Mouse (Mus musculus) kidney, adult 18-20 months (tissue): ENCODE results near the gene Slc35c1.
"Not testable (repeated sequence)": the region's sequence is repeated elsewhere in the genome, so short reads cannot be mapped to it uniquely, and the experiment has no call there.

Experiments used
- DNase-seq: peaks from one replicate; pipeline ENCODE4 v3.0.0; 2021

Gene Slc35c1

GRCm38 (mm10) chr2:92459921-92460707, at the start of gene Slc35c1:
Slc35c1 (minus strand) TSS chr2:92460538.
- peak; percentile 62 for DNase-seq

DNA sequence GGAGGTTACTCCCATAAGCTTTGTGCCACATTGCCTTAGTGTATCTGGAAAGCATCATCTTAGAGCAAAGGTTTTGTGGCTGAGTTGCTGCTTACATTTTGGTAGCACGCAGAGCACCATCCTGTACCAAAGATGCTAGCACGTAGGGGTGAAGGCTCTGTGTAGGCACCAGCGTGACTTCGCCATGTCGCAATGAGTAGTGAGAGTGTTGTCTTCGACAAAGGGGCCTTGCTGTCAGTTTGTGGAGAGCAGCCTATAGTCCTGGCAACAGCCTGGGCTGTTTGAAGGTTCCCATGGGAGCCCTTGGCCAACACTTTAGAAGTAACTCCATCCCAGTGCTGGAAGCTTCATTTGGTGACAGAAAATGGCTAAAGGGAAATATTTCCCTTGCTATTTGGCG, 45.0 kb upstream of the Slc35c1 start:
- no peak for DNase-seq

GRCm38 (mm10) chr2:92503421-92503820, 43.1 kb upstream of the Slc35c1 start:
- DNase-seq = no peak

- no peak for DNase-seq
Measured at GRCm38 (mm10) chr2:92499701-92500322, 39.5 kb upstream of the Slc35c1 start.

- DNase-seq = no peak
Measured at GRCm38 (mm10) chr2:92497112-92497511, 36.8 kb upstream of the Slc35c1 start.

- no peak for DNase-seq
Measured at GRCm38 (mm10) chr2:92496681-92497080, 36.3 kb upstream of the Slc35c1 start.

GRCm38 (mm10) chr2:92494956-92495355, 34.6 kb upstream of the Slc35c1 start:
- no peak for DNase-seq

DNA sequence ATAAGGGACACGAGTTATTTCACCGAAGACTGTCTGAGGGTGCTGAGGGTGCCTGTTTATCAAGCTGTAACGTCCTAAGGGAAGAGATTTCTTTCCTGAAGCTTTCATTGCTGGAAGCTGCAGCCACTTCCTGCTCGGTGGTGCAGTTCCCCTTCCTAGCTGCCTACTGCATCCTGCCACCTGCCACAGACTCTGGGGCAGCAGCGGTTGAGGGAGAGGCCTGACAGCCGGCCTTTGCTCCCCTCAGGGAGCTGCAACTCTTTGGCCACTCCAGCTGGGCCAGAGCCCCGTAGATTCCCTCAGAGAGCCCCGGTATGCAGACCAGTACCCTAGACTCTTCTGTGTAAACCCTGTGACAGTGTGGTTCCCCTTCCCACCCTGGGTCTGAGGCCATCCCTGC, 34.1 kb upstream of the Slc35c1 start:
- no peak for DNase-seq

- no peak for DNase-seq
Measured at GRCm38 (mm10) chr2:92493656-92494390, 33.5 kb upstream of the Slc35c1 start.

- peak; percentile 15 for DNase-seq
Measured at GRCm38 (mm10) chr2:92491950-92492501, 31.7 kb upstream of the Slc35c1 start.

DNA sequence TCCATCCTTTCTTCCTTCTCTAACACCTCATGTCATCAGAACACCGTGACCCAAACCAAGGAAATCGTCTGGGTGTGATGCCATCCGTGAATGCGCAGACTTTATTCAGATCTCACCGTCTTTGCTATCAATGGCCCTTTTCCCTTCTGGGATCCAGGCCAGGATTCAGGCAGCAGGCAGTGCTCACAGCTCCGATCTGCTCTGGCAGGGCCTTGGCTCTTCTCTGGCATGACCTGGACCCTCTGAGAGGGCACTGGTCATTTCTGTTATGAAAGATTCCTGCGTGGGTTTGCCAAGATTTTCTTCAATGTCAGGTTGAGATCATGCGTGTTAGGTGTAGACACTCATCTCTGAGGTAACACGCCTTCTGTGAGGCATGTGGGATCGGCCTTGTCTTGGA, 30.2 kb upstream of the Slc35c1 start:
- DNase-seq = no peak

DNA sequence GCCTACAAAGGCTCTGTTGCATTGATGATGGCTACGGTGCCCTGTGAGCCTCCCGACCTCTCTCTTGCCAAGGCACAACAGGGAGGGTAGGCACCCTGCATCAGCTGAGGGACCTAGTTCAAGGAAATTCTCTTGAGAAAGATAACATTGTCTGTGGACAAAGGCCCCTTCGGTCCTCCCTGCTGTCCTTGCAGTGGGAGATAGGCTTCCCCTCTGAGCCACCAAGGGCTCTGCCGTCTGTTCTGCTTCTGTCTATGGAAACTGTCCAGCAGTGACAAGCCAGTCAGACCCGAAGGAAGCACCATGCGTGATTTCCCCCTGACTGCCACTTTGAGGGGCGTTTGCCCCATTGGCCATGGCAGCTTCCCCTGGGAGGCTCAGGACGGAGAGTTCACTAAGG, 27.5 kb upstream of the Slc35c1 start:
- no peak for DNase-seq

- DNase-seq = no peak
Measured at GRCm38 (mm10) chr2:92486911-92487310, 26.6 kb upstream of the Slc35c1 start.

DNA sequence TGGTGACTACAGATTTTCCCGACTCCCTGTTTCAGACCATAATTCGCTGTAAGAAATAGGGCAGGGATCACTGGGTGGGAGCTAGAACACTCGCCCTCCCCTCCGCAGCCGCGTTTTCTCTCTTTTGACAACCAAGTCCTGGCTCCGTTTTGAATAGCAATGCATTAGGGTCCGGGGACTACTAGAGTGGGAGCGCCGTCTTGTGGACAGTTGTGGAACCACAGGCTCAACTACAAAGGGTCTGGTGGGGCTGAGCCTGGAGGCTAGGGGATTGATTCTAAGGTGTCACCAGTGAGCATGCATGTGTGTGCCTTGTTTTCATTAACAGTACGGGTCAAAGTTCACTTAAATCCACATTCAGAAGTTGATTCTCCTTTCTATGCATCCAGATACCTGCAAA, 26.1 kb upstream of the Slc35c1 start:
- peak; percentile 88 for DNase-seq

DNA sequence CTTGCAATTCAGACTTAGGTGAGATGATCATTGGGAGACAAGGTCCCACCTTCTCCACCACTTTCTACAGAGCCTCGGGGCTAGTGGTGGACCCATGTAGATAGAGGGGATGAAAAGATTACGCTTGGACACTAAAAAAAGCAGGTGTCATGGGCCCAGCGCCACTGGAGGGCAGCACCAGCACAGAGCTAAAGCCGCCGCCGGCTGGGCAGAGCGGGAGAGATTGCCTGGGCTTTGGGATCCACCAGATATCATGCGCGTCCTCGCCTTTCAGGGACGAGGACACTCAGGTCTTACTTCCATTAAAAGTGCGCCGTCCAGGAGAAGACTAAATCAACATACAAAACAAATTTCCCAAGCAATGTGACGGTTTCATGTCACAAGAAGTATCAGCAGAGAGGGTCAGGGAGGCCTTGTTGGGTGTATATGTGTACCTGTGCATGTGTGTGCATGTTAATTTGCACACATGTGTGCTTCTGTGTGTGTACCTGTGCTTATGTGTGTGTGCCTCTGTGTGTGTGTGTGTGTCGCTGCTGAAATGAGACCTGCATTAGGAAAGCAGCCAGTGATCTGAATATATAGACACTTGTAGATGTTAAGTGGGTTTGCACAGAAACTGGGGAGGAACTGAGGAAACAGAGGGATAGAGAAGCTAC, 25.4 kb upstream of the Slc35c1 start:
- peak; percentile 79 for DNase-seq

- DNase-seq = no peak
Measured at GRCm38 (mm10) chr2:92484256-92485025, 24.1 kb upstream of the Slc35c1 start.

GRCm38 (mm10) chr2:92483505-92483904, 23.2 kb upstream of the Slc35c1 start:
- DNase-seq = no peak

- no peak for DNase-seq
Measured at GRCm38 (mm10) chr2:92482551-92482950, 22.2 kb upstream of the Slc35c1 start.

DNA sequence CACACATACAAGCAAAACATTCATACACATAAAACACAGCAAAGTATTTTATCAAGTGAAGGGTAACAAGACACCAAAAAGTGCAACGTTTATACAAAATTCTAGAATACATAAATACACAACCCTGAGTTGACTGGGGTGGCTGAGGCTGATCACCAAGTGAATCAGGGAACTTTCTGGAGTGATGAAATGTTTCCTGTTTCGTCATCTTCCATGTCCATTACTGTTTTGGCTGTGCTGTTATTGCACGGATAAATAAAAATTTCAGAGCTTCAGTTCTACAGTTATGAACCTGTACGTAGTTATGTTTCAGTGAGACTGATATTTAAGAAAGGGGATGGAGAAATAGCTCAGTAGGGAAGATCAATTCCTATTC, 18.0 kb upstream of the Slc35c1 start:
- DNase-seq = no peak

DNA sequence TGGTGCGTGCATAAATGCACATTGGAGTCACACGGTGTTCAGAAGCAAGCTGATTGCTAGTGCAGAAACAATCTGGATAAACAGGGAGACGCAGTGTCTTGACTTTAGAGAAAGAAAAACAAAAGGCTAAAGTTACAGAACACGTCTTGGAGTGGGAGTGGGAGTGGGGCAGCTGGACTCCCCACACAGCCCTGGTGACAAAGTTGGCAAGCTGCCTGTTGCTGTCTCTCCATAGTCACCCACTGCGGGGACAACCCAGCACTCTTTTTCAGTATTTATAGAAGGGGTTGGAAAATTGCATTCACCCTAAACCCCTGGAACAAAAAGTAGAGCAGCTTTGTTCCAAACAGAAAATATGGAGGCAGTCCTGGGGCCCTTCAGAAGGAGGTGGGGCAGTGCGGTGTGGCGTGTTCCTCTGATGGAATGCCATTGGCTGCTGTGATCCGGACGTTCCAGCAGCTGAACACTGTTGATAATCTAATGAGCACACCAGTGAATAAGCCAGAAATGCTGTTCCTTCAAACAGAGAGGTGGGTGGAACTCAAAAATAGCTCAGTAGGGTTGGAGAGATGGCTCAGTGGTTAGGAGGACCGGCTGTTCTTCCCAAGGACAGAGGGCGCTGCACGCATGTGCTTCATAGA, 17.5 kb upstream of the Slc35c1 start:
- DNase-seq = no peak

DNA sequence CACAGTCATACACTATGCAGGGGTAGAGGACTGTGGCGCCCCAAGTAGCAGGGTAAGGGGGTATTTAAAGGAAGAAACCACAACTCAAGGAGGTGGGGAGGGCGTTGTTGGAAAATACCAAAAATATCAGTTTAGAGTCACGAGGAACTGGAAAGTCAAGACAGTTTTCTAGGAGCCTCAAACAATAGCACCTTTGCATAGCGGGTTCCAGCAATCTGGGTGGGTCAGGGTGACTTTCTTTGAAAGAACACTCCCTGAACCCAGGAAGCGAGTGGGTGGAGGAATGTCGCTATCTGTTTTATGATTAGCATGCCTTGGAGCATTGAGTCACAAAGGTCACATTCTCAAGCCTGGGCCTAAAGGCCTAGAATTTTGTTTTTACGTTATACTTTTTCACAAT, 16.2 kb upstream of the Slc35c1 start:
- not testable (repeated sequence) for DNase-seq

DNA sequence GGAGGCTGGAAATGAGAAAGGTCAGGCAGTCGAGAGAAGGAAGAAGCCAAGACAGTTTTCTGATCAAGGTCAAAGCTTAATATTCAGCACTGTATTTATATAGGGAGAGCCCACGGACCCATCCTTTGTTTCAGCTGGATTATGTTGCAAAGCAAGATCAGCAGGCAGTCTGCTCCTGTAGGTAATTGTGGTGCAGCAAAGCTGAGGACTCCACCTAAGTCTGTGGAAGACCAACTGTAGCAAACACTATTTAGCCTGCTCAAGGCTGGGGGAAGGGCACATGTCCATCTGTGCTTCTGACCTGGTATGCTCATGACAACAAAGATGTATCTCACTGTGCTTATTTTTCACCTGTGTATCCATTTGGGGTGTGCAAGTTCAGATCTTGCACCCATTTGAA, 15.4 kb upstream of the Slc35c1 start:
- DNase-seq = no peak
